ENCODE assay signal across 23 mouse cellular contexts in the genomic region with DNA sequence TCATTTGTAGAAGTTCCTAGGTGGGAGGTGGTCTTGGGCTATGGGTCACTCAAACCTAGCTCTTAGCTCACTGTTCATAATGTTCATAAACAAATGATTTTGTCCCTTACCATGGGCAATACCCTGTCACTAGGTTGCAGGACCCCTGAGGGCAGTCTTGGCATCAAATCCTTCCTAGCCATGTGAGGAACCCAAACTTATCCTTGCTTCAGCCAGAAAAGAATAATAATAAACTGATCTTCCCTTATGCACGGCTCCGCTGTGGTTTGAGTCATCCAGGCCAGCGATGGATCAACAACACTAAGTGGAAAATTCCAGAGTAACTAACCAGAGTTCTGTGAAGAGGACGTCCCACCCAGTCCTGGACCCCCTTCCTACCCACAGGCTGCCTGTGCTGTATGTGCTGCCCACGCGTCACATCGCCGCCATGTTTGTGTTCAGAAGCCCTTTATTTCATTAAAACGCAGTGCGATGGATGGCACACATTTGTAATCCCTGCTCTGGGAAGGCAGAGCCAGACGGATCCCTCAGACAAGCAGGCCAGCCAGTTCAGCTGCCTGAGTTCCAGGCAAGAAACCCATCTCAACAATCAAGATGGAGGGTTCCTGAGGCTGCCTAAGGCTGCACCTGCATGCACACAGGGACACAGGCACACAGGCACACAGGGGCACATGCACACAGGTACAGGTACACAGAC. TPM values are rescaled to one million over a fixed set of nuclear protein-coding genes. Genes with fewer than 3 reads are reported as not detected.
DNase-seq lines count a peak whose midpoint lies in the region; ATAC-seq and TF ChIP-seq lines count a peak whose summit lies in the region.
"Had no signal": no experiment of that assay in that cellular context is flagged by ENCODE, and none has a peak within 500 bp of the region (broad histone marks: within the 10 kb centered on the region; RNA-seq: fewer than 3 reads in every experiment).

No protein-coding gene starts in this region.

- peaks cover 85% of the 10 kb centered on the region for H3K4me1 ChIP-seq in cerebellum, adult 2 months (ENCODE audit: control insufficient read depth, insufficient read depth, low read length)
- peaks cover 40% of the 10 kb centered on the region for H3K4me1 ChIP-seq in neural tube, embryonic 13.5 days (replicated peaks)
- H3K4me1 ChIP-seq: embryonic facial prominence, embryonic 15.5 days; intestine, embryonic 15.5 days had no signal

- 37% methylated on average over 11 of the region's 11 CpGs for WGBS in cerebellum, adult 2 months
- WGBS in neural tube, embryonic 13.5 days: 94% methylated on average over 11 of the region's 11 CpGs

- H3K4me2 ChIP-seq in neural tube, embryonic 13.5 days: no peak overlapping the region
- H3K4me2 ChIP-seq: embryonic facial prominence, embryonic 15.5 days; hindbrain, embryonic 13.5 days; intestine, embryonic 15.5 days had no signal

- ATAC-seq in cerebellum, adult (ENCODE audit: insufficient number of reproducible peaks, low FRiP score, low TSS enrichment): no peak
- ATAC-seq in neural tube, embryonic 13.5 days (ENCODE audit: low read depth): no peak
- no peak for ATAC-seq in megakaryocyte-erythroid progenitor cell, adult 5-6 weeks (replicated peaks; ENCODE audit: low FRiP score, low TSS enrichment, poor library complexity, severe bottlenecking)
- ATAC-seq: CD4-positive, CD25-positive, alpha-beta regulatory T cell, adult 4 months; forebrain, embryonic 14.5 days; intestine, embryonic 15.5 days had no signal

- no peaks in the 10 kb centered on the region for H3K27me3 ChIP-seq in cerebellum, adult 2 months (ENCODE audit: control insufficient read depth, insufficient read depth, low read length)
- H3K27me3 ChIP-seq in neural tube, embryonic 13.5 days: no peaks in the 10 kb centered on the region
- H3K27me3 ChIP-seq: embryonic facial prominence, embryonic 15.5 days; hindbrain, embryonic 13.5 days; intestine, embryonic 15.5 days had no signal

- peaks cover 7% of the 10 kb centered on the region; the same call in 1 of the 2 replicates for H3K36me3 ChIP-seq in neural tube, embryonic 13.5 days
- H3K36me3 ChIP-seq: embryonic facial prominence, embryonic 15.5 days; forebrain, embryonic 10.5 days; heart, embryonic 10.5 days; intestine, embryonic 15.5 days had no signal

- H3K4me3 ChIP-seq in cerebellum, adult 2 months (replicated peaks; ENCODE audit: insufficient read depth, low read depth, low read length): no peak overlapping the region
- H3K4me3 ChIP-seq in layer of hippocampus, adult 2 months: no peak overlapping the region
- H3K4me3 ChIP-seq in neural tube, embryonic 13.5 days: no peak overlapping the region
- H3K4me3 ChIP-seq: embryonic facial prominence, embryonic 15.5 days; erythroblast, embryonic 14.5 days; forebrain, embryonic 10.5 days; heart, embryonic 10.5 days; hindbrain, embryonic 13.5 days; intestine, embryonic 15.5 days had no signal

- peak in 1 of 2 experiments; percentile 58 for DNase-seq in cerebellum, adult 2 months
- DNase-seq in layer of hippocampus, adult 2 months (ENCODE audit: low spot score in 2 of 2): no peak
- no peak for DNase-seq in layer of hippocampus, adult 9-11 months
- DNase-seq in neural tube, embryonic 10.5 days (ENCODE audit: extremely low spot score, low spot score): no peak
- DNase-seq: adrenal gland, postnatal 10 days; B cell, adult 2 months; cerebellum, adult 9-10 months; gastrocnemius, postnatal 10 days; heart, adult 18-20 months; heart, postnatal 10 days; heart, postnatal 4 days had no signal

- no peak for TF ChIP-seq CTCF in cerebellum, adult 2 months (IDR thresholded peaks at IDR 0.05; ENCODE audit: borderline replicate concordance, insufficient read depth, low read depth, low read length)
- no peak for TF ChIP-seq CTCF in layer of hippocampus, adult 2 months (conservative IDR thresholded peaks at IDR 0.05)

- H3K9me3 ChIP-seq in neural tube, embryonic 13.5 days: no peaks in the 10 kb centered on the region
- H3K9me3 ChIP-seq: embryonic facial prominence, embryonic 15.5 days; forebrain, embryonic 10.5 days; heart, embryonic 10.5 days; hindbrain, embryonic 13.5 days; intestine, embryonic 15.5 days had no signal

- peak overlapping the region; percentile 72 for H3K27ac ChIP-seq in cerebellum, adult 2 months (ENCODE audit: insufficient read depth, low read length)
- peak overlapping the region; percentile 89 for H3K27ac ChIP-seq in layer of hippocampus, adult 2 months
- no peak overlapping the region for H3K27ac ChIP-seq in neural tube, embryonic 13.5 days (replicated peaks)
- H3K27ac ChIP-seq: embryonic facial prominence, embryonic 15.5 days; forebrain, embryonic 10.5 days; heart, embryonic 10.5 days; hindbrain, embryonic 13.5 days; intestine, embryonic 15.5 days had no signal

- 0 out of 2 replicates have a peak overlapping the region, but pooled peaks have one; percentile 17 for H3K9ac ChIP-seq in neural tube, embryonic 13.5 days
- H3K9ac ChIP-seq: embryonic facial prominence, embryonic 15.5 days; hindbrain, embryonic 13.5 days; intestine, embryonic 15.5 days had no signal

- TF ChIP-seq POLR2A in cerebellum, adult 2 months (IDR thresholded peaks at IDR 0.05; ENCODE audit: borderline replicate concordance, insufficient read depth, low read length): no peak

RNA-seq across cellular contexts. Expression of gene Rbfox3, which starts 25.0 kb away (rescaled TPM):
- polyA plus RNA-seq in cerebellum, adult 2 months (2012; rRNA removed): 163 and 201 TPM in 2 replicates
- total RNA-seq in layer of hippocampus, adult 2 months (2021): 100 to 1,000 TPM; 276 to 303 TPM
- polyA plus RNA-seq in neural tube, embryonic 13.5 days (2015; fragmentation: Nextera tagmentation; extraction: Ambion mirVana): 69.4 and 71.2 TPM in 2 replicates
- total RNA-seq in megakaryocyte-erythroid progenitor cell, adult 5-6 weeks (2014; fragmentation: Nextera tagmentation): not detected in 2 replicates
- total RNA-seq in megakaryocyte-erythroid progenitor cell, adult 5-6 weeks (2017): not detected in 2 replicates
- total RNA-seq: MEL had no signal
- polyA plus RNA-seq: CD4-positive, CD25-positive, alpha-beta regulatory T cell, adult 4 months had no signal

Comparison
In these comparisons a context has a peak if more than half of its experiments do, and no peak if none do; other contexts are left out.
1. RNA of gene Rbfox3, which starts 25.0 kb away (total RNA-seq): 276 to 303 TPM in layer of hippocampus, adult 2 months; not detected in megakaryocyte-erythroid progenitor cell, adult 5-6 weeks; every median in the first group is over 100 times any median in the second.